Mouse (Mus musculus): ENCODE measurements around the gene Zfp40. TPM values are rescaled to one million over a fixed set of nuclear protein-coding genes. Genes with fewer than 3 reads are reported as not detected.

The Zfp40 gene
- total and polyA plus RNA-seq, 3 experiments = 0.89 to 1.3 TPM; not detected in 1

Other genes with a start within 250 kb of the Zfp40 start
- gene Vmn2r-ps130, start 132.1 kb downstream of the Zfp40 start, total RNA-seq (2012; rRNA removed) = not detected in 2 replicates
- not detected for gene Vmn2r-ps130, start 132.1 kb downstream of the Zfp40 start, polyA plus RNA-seq (2012; ENCODE audit: insufficient read depth in 1 of 2, insufficient read length in 2 of 2, low read depth in 1 of 2, low replicate concordance in 2 of 2, missing spikeins in 1 of 2)
- under 0.01 TPM in 1 of 2 replicates, not detected in the other for gene Vmn2r114, start 119.3 kb upstream of the Zfp40 start, total RNA-seq (2012; rRNA removed)
- gene Vmn2r114, start 119.3 kb upstream of the Zfp40 start, polyA plus RNA-seq (2012; ENCODE audit: insufficient read depth in 1 of 2, insufficient read length in 2 of 2, low read depth in 1 of 2, low replicate concordance in 2 of 2, missing spikeins in 1 of 2) = under 1 TPM in 1 of 2 experiments, not detected in 1; 0.03 TPM
- gene Vmn2r115, start 150.5 kb upstream of the Zfp40 start, total RNA-seq (2012; rRNA removed) = not detected in 2 replicates
- gene Vmn2r115, start 150.5 kb upstream of the Zfp40 start, polyA plus RNA-seq (2012; ENCODE audit: insufficient read depth in 1 of 2, insufficient read length in 2 of 2, low read depth in 1 of 2, low replicate concordance in 2 of 2, missing spikeins in 1 of 2) = under 1 TPM in 1 of 2 experiments, not detected in 1; 0.03 TPM
- not detected in 2 replicates for gene Vmn2r116, start 191.4 kb upstream of the Zfp40 start, total RNA-seq (2012; rRNA removed)
- gene Vmn2r116, start 191.4 kb upstream of the Zfp40 start, polyA plus RNA-seq (2012; ENCODE audit: insufficient read depth in 1 of 2, insufficient read length in 2 of 2, low read depth in 1 of 2, low replicate concordance in 2 of 2, missing spikeins in 1 of 2) = not detected